Mouse (Mus musculus) thymus, adult 2 months (tissue): ENCODE data around the gene Clock. TPM values are rescaled to one million over a fixed set of nuclear protein-coding genes. Genes with fewer than 3 reads are reported as not detected.

Experiments
- DNase-seq: peaks from one replicate; pipeline ENCODE4 v3.0.0; 2021
- H3K27ac ChIP-seq: fragments of 200-500 bp; 2 replicates; pipeline ENCODE4 v1.5.1; 2012; ENCODE audit warnings: low read length, control low read depth; ENCODE audit not compliant: control insufficient read depth, insufficient read depth
- H3K27me3 ChIP-seq: fragments of 200-500 bp; 2 replicates; pipeline ENCODE4 v1.6.1; 2012; ENCODE audit warnings: mild to moderate bottlenecking, low read length, moderate library complexity, mixed read lengths; ENCODE audit not compliant: control insufficient read depth, insufficient read depth
- H3K36me3 ChIP-seq: fragments of 200-500 bp; 2 replicates; pipeline ENCODE4 v1.6.1; 2012; ENCODE audit warnings: mild to moderate bottlenecking, low read length, moderate library complexity; ENCODE audit not compliant: control insufficient read depth, insufficient read depth
- H3K4me1 ChIP-seq: fragments of 200-500 bp; replicated peaks from 2 replicates; pipeline ENCODE4 v1.6.1; 2012; ENCODE audit warnings: low read length; ENCODE audit not compliant: control insufficient read depth, insufficient read depth
- H3K4me3 ChIP-seq: fragments of 200-500 bp; 2 replicates; pipeline ENCODE4 v1.5.1; 2012; ENCODE audit warnings: mild to moderate bottlenecking, low read length, control low read depth, moderate library complexity; ENCODE audit not compliant: control insufficient read depth, insufficient read depth
- CTCF ChIP-seq: fragments of 200-500 bp; IDR thresholded peaks from 2 replicates; pipeline ENCODE4 v1.5.1; 2012; ENCODE audit warnings: mild to moderate bottlenecking, control low read depth, low read length, moderate library complexity, borderline replicate concordance; ENCODE audit not compliant: control insufficient read depth, poor library complexity, insufficient read depth; ENCODE audit errors: extremely low read depth
- POLR2A ChIP-seq: fragments of 200-500 bp; IDR thresholded peaks from 2 replicates; pipeline ENCODE4 v1.6.1; 2012; ENCODE audit warnings: mild to moderate bottlenecking, low read length, control low read depth, moderate library complexity; ENCODE audit not compliant: control insufficient read depth, poor library complexity, insufficient read depth; ENCODE audit errors: extremely low read depth
- WGBS: fragments of 180-500 bp; shearing (Covaris S2); methylation state at CpG from one replicate; pipeline ENCODE4 v1.1.7; 2018; 5-methylcytosine and 5-hydroxymethylcytosine counted together
- polyA plus RNA-seq: library from polyadenylated mRNA; depleted of rRNA; stranded (reverse); fragments of >200 nt; gene quantifications from 2 replicates; pipeline ENCODE4 v1.2.3, GENCODE M21; 2012

The Clock gene
- polyA plus RNA-seq, 1 experiment: 7.7 TPM

- Histone ChIP-seq H3K4me1 (no peaks in the 10 kb centered on the region), H3K4me3 (no peak within 1 kb of the TSS), H3K36me3 (no peaks in the 10 kb centered on the region), H3K27ac (no peak within 1 kb of the TSS), H3K27me3 (no peaks in the 10 kb centered on the region)
- TF ChIP-seq POLR2A: no peak
- no peak for TF ChIP-seq CTCF
- DNase-seq: no peak
- 89% methylated on average over 7 of the region's 7 CpGs for WGBS
Measured at GRCm38 (mm10) chr5:76330953-76331352, 26.4 kb upstream of the Clock start, which contains the start of gene Pdcl2. Pdcl2 (minus strand) TSS chr5:76331156.

GRCm38 (mm10) chr5:76327296-76327695 is 22.7 kb upstream of the Clock start:
- Histone ChIP-seq H3K27me3 (no peaks in the 10 kb centered on the region), H3K27ac (no peak overlapping the region), H3K4me1 (no peaks in the 10 kb centered on the region), H3K36me3 (no peaks in the 10 kb centered on the region), H3K4me3 (no peak overlapping the region)
- DNase-seq: no peak
- no peak for TF ChIP-seq POLR2A
- no peak for TF ChIP-seq CTCF
- WGBS: 57% methylated on average over 2 of the region's 2 CpGs

- Histone ChIP-seq H3K36me3 (no peaks in the 10 kb centered on the region), H3K27me3 (no peaks in the 10 kb centered on the region), H3K27ac (no peak overlapping the region), H3K4me3 (no peak overlapping the region), H3K4me1 (no peaks in the 10 kb centered on the region)
- no peak for DNase-seq
- TF ChIP-seq CTCF: no peak
- TF ChIP-seq POLR2A: no peak
- 92% methylated on average over 4 of the region's 4 CpGs for WGBS
Measured at GRCm38 (mm10) chr5:76325113-76325512, 20.5 kb upstream of the Clock start.

GRCm38 (mm10) chr5:76321249-76322196 is 16.9 kb upstream of the Clock start:
- Histone ChIP-seq H3K27ac (no peak overlapping the region), H3K27me3 (no peaks in the 10 kb centered on the region; the same call in 1 of the 2 replicates), H3K4me1 (no peaks in the 10 kb centered on the region), H3K36me3 (no peaks in the 10 kb centered on the region), H3K4me3 (no peak overlapping the region)
- WGBS: 75% methylated on average over 11 of the region's 11 CpGs
- no peak for TF ChIP-seq POLR2A
- TF ChIP-seq CTCF: no peak
- DNase-seq: no peak

GRCm38 (mm10) chr5:76308206-76308605 is 3.6 kb upstream of the Clock start:
- TF ChIP-seq CTCF: no peak
- peaks cover 6% of the 10 kb centered on the region for H3K4me1 ChIP-seq
- no peaks in the 10 kb centered on the region for H3K36me3 ChIP-seq
- no peak overlapping the region for H3K4me3 ChIP-seq
- DNase-seq: no peak
- peaks cover 6% of the 10 kb centered on the region; the same call in 1 of the 2 replicates for H3K27me3 ChIP-seq
- 68% methylated on average over 2 of the region's 2 CpGs for WGBS
- H3K27ac ChIP-seq: no peak overlapping the region

GRCm38 (mm10) chr5:76306261-76306660 is 1.7 kb upstream of the Clock start:
- DNase-seq: no peak
- no peaks in the 10 kb centered on the region for H3K36me3 ChIP-seq
- H3K27ac ChIP-seq: no peak overlapping the region
- 90% methylated on average over 3 of the region's 3 CpGs for WGBS
- peaks cover 6% of the 10 kb centered on the region for H3K4me1 ChIP-seq
- peaks cover 6% of the 10 kb centered on the region; the same call in 1 of the 2 replicates for H3K27me3 ChIP-seq
- TF ChIP-seq POLR2A: no peak
- TF ChIP-seq CTCF: no peak
- H3K4me3 ChIP-seq: no peak overlapping the region
